Mouse (Mus musculus) left cerebral cortex, postnatal 10 days (tissue): ENCODE data around the gene Fam172a. TPM values are rescaled to one million over a fixed set of nuclear protein-coding genes. Genes with fewer than 3 reads are reported as not detected.
A peak's percentile ranks its signal among the peaks of the same experiment; 100 is the strongest.
"Not testable (repeated sequence)": the region's sequence is repeated elsewhere in the genome, so short reads cannot be mapped to it uniquely, and the experiment has no call there.

Experiments used
- DNase-seq, 2 experiments: peaks; one replicate each; pipeline ENCODE4 v3.0.0; 2021 to 2022; ENCODE audit warnings: low spot score in 2 of 2, mixed read lengths in 1 of 2; ENCODE audit errors: extremely low spot score in 1 of 2
- intact Hi-C: fragments of 180-260 bp; cut with DNase I; formaldehyde crosslinking; loops from one replicate; pipeline ENCODE4 v1.15.1; 2025
- total RNA-seq, 2 experiments: library from RNA; stranded (reverse); gene quantifications; 2 replicates each; pipeline ENCODE4 v1.2.3; 2021

The Fam172a gene
- total RNA-seq: 10 to 100 TPM; 43.4 to 47.1 TPM

DNA sequence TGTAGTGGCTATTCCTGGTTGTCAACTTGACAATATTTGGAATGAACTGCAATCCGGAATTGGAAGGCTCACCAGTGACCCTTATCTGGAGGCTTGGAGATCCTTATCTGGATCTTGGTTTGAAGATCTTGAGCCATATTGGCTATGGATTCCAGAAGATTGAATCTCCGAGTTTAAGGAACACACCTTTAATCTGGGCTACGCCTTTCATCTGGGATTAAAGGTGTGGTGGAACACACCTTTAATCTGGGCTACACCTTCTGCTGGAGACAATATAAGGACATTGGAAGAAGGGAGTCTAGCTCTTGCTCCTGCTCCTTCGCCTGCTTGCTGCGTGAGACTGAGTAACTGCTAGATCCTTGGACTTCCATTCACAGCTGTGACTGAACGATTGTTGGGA, at the start of gene Fam172a:
Gene Fam172a (plus strand): TSS at position 301 of the 400 bp plus-strand sequence.
- DNase-seq, intact Hi-C loops: not testable (repeated sequence)

DNA sequence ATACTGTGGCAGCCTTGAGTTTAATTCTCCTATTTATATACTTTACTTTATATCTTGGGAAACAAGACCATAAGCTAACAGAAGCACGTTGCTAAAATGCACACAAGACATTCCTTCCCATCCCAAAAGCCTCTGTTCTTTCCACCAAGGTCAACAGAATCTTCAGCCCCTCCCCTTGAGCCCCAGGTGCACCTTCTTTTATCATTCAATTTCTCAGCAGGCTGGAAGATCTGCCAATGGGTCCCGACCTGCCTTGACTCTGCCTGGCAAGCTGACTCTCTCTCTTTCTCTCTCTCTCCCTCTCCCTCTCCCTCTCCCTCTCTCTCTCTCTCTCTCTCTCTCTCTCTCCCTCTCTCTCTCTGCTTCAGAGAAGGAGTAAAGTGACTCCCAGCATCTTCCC, 13.2 kb upstream of the Fam172a start:
- DNase-seq: no peak
- intact Hi-C loops: no loop called here

DNA sequence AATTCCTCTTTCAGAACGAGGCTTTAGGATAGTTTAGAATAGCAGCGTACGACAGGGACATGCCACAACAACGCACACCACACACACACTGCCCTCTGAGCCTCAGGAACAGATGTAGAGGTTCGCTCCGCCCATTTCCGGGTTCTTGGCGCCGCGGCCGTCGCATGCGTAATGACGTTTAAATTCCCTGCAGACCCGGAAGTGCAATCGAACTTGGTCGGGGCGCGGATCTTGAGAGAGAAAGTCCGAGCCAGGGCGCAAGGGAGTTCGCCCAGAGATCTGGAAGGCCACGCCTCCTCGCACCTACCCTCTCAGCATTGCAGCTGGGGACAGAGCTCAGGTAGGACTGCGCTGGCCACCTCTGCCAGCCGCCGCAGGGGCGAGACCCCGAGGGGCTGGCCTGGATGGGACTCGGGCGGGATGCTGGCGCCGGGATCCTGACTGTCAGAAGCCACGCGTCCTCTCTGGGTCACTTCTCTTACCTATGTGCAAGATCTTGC, 6.7 kb downstream of the Fam172a start:
- intact Hi-C loops: no loop called here

DNA sequence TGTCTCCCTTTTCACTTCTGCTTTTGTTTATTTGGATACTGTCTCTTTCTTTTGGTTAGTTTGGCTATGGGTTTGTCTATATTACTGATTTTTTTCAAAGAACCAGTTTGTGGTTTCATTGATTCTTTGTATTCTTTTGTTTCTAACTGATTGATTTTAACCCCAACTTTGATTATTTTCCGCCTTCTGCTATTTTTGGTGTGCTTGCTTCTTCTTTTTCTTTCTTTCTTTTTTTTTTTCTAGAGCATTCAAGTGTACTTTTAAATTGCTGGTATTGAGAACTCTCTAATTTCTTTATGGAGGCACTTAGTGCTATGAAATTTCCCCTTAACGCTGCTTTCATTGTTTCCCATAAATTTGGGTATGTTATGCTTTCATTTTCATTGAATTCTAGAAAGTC, 15.7 kb downstream of the Fam172a start:
- intact Hi-C loops: no loop called here

More for the DNA sequence above, 6.7 kb downstream of the Fam172a start:
- peak; percentile 88 to 94 for DNase-seq

DNA sequence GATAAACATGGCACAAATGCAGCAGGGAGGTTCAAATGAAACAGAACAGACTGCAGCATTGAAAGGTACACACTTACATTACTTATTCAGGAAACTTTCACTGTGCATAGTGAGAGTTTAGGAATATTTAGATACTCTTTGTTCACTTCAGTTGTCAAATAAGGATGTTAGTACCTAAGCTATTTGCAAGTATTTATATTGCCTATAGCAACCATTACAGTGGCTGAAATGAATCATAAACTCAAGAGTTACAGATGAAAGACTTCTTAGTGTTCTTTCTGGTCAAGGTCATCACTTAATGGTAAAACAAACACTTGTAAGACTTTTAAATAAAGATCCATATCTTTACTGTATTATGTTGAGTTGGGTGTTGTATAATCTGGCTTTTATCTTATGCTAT, 41.0 kb downstream of the Fam172a start:
- intact Hi-C loops: no loop called here
- no peak for DNase-seq

More for the DNA sequence above, 15.7 kb downstream of the Fam172a start:
- no peak for DNase-seq

DNA sequence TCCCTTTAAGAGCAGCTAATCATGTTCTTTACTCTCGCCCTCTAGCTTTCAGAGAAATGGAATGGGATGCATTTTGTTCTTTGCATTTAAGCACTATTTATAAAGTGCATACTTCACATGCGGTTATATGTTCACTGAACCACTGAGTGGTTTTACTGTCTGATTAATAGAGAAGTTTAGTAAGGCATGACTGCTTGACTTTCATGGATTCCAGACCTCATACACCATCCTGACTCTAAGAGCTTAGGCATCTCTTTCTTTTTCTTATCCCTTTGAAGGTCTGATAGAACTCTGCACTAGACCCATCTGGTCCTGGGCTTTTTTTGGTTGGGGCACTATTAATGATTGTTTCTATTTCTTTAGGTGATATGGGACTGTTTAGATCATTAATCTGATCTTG, 75.8 kb downstream of the Fam172a start:
- intact Hi-C loops: no loop called here
- no peak for DNase-seq

DNA sequence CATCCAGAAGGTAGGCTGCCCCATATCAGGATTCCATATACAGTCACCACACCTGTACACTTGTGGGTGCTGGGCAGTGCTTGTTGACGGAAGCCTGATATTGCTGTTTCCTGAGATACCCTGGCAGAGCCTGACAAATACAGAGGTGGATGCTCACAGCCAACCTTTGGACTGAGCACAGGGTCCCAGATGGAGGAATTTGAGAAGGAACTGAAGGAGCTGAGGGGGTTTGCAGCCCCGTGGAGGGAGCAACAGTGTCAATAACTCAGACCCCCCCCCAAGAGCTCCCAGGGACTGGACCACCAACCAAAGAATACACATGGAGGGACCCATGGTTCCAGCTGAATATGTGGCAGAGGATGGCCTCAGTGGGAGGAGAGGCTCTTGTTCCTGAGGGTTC, 105.5 kb downstream of the Fam172a start:
- intact Hi-C loops, DNase-seq: not testable (repeated sequence)

DNA sequence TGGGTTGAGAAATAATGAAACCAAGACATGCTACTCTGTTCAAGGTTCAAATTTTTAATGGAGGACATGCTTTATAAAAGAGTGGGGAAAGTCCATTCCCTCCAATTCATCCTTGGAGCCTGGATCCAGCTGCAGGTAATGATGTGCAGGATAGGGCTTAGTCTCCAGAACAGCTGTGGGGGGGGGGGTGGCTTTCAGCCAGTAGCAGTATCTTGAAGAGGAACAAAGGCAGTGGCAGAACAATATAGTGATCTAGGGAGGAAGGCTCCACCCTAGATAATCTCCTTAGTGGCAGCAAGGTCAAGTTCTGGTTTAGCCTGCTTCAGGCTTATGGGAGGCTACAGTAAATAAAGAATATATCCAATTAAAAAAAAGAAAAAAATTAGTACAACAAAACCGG, 108.6 kb downstream of the Fam172a start:
- intact Hi-C loops: no loop called here
- no peak for DNase-seq

DNA sequence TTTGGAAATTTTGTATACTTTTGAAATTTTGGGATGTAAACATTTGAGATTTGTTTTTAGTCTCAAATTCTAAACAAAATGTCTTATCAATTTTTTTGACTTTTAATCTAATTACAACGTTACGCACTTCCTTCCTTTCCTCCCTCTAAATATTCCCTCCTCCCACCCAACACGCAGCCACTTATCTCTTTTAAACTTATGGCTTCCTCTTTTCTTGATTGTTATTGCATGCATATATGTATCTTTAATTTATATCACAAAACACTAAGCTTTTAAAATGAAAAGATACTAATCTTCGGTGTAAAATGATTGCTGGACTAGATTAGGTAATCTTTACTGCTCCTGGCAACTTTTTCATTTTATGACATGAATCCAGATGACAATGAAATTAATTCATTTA, 124.3 kb downstream of the Fam172a start:
- intact Hi-C loops: no loop called here
- no peak for DNase-seq

DNA sequence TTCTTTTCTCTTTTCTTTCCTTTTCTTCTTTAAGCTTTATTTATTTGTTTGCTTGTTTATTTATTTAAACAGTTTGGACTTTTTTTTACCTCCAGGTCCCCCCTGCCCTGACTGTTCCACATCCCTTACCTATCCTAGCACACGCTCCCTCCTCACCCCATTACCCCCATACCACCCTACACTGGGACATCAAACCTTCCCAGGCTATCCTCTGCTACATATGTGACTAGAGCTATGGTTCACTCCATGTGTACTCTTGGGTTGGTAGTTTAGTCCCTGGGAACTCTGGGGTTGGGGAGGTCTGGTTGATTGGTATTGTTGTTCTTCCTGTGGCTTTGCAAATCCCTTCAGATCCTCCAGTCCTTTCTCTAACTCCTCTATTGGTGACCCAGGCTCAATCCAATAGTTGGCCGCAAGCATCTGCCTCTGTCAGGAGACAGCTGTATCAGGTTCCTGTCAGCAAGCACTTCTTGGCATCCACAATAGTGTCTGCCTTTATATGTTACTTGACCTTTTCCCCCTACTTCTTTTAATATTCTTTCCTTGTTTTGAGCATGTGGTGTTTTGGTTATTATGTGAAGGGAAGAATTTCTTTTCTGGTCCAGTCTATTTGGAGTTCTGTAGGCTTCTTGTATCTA, 141.3 kb downstream of the Fam172a start:
- intact Hi-C loops: no loop called here
- no peak for DNase-seq

DNA sequence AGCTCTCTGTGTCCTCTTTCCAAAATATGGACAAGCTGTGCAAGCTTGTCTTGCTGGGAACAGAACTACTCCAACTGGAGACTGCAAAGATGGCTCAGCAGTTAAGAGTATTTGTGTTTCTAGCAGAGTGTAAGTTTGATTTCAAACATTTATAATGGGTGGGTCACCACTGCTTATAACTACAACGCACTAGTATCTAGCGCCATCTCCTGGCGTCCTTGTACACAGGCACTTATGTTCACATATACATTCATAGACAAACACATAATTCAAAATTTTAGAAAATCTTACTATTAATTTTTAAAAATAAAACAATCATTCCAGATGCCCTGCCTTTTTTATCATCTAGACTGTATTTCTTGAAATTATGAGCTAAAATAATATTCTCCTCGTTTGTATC, 147.0 kb downstream of the Fam172a start:
- intact Hi-C loops: no loop called here

DNA sequence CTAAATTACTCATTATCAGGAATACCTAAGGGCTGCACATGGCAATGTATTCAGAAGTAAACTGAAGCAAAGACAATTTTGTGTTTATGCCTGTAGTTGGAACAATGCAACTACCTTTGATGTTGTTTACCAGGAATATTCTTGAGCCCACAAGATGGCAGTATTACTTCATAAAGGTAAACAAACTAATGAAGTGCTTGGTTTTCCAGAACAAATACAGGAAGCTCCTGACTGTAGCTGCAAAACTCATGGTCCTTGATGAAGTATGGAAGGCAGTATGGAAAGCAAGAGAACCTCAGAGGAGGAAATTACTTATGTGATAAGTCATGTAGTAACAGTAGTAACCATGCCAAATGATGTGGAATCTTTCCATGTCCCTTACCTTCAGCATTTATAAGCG, 163.0 kb downstream of the Fam172a start:
- DNase-seq: peak in 1 of 2 experiments; percentile 4
- intact Hi-C loops: no loop called here

More for the DNA sequence above, 147.0 kb downstream of the Fam172a start:
- DNase-seq: peak in 1 of 2 experiments; percentile 17

DNA sequence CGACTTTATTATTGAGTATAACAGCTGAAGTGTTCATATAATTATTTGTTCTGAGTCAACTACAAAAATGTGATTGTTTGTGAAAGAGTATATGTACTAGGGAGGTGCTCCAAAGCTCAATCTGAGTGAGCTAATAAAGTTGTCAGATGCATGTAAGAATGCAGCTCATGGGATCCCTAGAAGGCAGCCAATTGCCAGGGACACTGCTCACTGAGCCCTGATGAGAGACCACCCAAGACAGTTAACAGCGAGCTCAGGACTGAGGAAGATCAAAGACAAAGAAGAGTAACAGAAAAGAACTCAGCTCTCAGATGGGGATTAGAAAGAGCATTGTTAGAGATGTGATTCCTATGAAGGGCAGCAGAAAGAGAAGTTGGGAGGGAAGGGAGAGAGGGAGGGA, 166.5 kb downstream of the Fam172a start:
- no peak for DNase-seq
- intact Hi-C loops: no loop called here

DNA sequence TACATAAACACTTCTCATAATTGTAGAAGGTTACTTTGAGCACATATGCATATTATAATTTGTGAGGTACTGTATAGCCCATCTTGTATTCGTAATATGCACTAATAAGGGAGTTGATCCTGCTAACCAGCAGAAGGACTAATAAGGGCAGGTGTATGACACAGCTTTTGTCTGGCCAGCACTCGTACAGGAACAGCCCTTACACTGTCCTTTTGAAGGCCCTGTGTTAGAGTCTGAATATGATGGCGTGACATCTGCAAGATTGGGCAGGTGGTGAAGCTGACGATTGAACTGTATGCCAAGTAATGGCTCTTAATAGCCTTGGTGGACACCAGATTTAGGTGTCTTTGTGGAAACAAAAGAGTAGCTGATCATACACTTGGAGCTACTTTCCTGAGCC, 176.3 kb downstream of the Fam172a start:
- intact Hi-C loops: no loop called here
- no peak for DNase-seq

DNA sequence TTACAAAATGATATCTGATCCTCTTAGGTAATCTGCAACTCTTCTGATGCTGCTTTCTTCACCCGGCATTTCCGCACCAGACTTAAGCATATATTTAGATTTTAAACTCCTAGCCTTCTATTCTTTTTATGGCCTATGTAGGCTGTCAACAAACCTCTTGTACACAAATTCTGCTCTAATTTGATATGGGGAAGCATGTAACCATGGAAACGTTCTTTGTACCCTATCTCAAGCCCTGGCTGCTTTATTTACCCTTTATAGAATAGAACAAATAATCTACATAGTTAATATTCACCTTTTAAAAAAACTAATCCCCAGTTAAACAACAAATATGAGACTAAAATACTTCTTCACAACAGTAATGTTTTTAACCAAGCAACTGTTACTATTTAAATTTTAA, 176.7 kb downstream of the Fam172a start:
- intact Hi-C loops: no loop called here
- DNase-seq: no peak

DNA sequence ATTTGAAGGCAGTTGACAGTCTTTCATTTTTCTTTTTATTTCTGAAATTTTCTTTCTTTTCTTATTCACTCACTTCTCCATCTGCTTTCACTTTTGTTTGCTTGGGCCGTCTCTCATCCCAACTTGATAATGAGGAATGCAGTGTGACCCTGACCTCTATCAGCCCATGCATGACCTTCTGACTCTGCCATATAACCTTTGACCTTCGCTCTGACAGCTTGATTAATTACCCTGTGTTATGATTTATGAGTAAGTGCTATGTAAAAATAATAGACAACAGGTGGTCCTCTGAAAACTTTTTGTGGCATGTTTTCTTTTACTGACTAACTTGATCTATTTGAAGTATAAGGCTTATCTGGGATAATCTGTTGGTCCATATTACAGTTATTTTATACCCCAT, 195.8 kb downstream of the Fam172a start:
- DNase-seq: no peak
- intact Hi-C loops: no loop called here

DNA sequence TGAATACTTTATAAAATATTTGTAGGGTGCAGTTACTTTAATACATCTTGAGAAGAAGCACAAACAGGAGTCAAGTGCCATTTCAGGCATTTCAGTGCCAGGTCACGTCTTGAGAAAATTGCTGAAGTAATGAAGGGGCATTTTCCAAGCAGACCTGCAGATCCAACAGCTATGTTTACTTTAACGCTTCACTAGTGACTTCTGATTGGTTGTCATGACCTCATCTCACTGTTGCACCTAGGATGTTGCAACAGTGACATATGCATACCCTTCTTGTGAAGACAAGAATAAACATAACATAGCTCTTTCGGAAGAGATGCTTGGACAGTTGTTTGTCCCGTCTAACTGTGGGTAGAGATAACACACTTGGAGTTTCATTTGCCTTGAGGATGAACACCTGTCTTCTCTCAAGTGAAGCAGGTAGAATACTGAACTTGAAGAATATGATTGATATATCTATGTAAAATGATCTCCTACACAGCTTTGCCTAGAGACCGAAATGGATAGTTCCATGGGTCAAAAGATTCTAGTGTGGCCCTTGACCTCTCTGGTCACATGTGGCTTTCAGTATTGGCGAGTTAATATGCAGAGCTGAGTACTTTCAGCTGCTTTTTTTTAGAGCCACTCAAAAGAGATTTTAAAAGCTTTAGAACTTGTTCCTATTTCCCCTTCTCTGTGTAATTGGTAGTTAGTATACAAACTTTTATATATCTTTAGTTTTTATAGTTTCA, 196.4 kb downstream of the Fam172a start:
- intact Hi-C loops: no loop called here
- no peak for DNase-seq

DNA sequence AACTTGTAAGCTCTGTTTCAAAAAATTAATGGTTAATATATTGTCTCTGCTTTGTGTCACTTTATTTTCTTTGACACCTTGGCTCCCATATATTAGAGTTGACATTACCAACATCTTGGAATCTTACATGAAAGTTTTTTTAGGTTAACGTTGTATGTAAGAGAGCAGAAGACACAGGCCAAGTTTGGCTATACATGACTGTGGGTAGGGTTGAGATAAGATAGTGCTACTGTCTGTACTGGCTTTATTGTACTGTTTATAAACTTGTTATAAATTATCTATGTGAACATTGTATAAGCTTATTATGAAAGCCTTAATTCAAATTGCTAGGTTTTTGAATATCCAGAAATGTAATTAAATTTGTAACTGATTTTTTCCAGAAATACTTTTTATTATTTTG, 197.9 kb downstream of the Fam172a start:
- DNase-seq: no peak
- intact Hi-C loops: no loop called here

DNA sequence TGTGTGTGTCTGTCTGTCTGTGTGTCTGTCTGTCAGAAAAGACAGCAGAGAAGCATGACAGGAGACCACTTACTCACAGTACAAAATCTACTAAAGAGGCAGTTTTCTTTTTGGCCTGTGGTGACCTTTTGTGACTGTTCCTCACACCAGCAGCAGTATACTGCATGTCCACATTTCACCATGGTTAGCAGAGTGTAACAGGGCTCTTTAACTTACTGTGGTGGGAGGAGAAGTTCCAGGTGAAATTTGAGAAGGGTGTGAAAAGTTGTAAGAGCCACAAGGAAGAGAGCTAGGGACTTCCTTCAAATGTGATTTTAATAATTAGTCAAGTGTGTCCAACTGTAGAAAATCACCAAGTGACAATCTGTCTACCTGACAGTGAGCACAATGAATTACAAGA, 199.0 kb downstream of the Fam172a start:
- no peak for DNase-seq

DNA sequence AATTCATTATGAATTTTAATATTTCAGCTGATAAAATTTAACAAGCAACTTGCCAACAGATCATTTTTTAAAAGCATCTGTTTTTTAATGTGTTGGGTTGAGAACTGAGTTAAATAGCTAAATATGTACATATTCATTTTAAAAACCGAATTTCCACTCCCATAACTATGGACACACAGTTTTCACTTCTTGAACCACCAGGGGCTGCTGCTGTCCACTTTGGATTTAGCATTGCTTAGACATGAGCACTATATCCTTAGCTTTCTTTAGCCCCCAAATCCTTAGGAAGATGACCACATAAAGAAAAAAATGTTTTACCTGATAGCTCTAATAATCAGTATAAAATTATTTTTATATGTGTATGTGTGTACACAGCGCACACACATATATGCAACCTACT, 207.4 kb downstream of the Fam172a start:
- intact Hi-C loops: no loop called here
- DNase-seq: no peak

More for the DNA sequence above, 199.0 kb downstream of the Fam172a start:
- intact Hi-C loops: no loop called here
